Mouse (Mus musculus) cerebellum, adult (tissue): ENCODE results near the gene Mri1.
"Not testable (repeated sequence)": the region's sequence is repeated elsewhere in the genome, so short reads cannot be mapped to it uniquely, and the experiment has no call there.

Source experiments
- ATAC-seq: cut with Nextera tagmentation; 2 replicates; pipeline ENCODE4 v1.9.2; 2017; ENCODE audit warnings: mild to moderate bottlenecking, moderate library complexity, mixed read lengths; ENCODE audit not compliant: insufficient number of reproducible peaks, low FRiP score, low TSS enrichment

The Mri1 gene

GRCm38 (mm10) chr8:84256822-84257610 is at the start of gene Mri1:
Gene Mri1 (minus strand): TSS chr8:84257326.
- peak; percentile 77 for ATAC-seq

DNA sequence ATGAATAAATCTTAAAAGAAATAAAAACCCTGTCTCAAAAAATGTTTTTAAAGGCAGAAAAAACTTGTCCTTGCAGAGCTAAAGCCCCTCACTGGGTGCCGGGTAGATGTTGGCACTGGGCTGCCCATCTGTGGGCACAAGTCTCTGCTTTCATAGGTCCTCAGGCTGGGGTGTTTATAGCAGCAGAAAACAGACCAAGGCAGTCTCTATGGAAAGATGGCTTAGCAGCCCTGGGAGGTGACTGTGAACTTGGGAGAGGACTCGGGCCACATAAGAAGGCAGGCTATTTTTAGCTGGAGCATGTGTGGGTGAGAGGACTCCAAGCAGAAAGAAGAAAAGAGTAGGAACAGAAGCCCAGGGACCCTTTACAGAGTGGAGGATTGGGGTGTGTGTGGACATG is 46.8 kb upstream of the Mri1 start:
- no peak for ATAC-seq

- ATAC-seq = no peak
These were observed 40.1 kb upstream of the Mri1 start for GRCm38 (mm10) chr8:84297029-84297785.

- ATAC-seq = peak; percentile 75; the same call in 1 of the 2 replicates
These were observed 34.6 kb upstream of the Mri1 start for GRCm38 (mm10) chr8:84291688-84292087.

GRCm38 (mm10) chr8:84291086-84291485 is 34.0 kb upstream of the Mri1 start:
- ATAC-seq = peak; percentile 86; the same call in 1 of the 2 replicates

DNA sequence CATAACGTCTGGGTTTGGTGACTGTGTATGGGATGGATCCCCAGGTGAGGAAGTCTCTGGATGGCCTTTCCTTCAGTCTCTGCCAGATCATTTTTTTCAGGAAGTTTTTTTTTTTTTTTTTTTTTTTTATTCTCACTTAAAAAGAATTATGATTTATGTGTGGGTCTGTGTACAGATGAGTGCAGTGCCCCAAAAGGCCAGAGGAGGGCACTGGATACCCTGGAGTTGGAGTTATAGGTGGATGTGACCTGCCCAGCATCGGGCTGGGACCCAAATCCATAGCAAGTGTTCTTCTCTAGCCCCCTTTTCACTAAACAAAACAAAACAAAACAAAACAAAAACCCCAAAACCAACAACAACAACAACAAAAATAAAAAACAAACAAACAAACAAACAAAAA is 31.8 kb upstream of the Mri1 start:
- ATAC-seq = no peak

- not testable (repeated sequence) for ATAC-seq
These were observed 28.5 kb upstream of the Mri1 start for GRCm38 (mm10) chr8:84285665-84286064.

GRCm38 (mm10) chr8:84284608-84285063 is 27.5 kb upstream of the Mri1 start:
- no peak for ATAC-seq

GRCm38 (mm10) chr8:84280777-84281176 is 23.7 kb upstream of the Mri1 start:
- ATAC-seq = no peak

DNA sequence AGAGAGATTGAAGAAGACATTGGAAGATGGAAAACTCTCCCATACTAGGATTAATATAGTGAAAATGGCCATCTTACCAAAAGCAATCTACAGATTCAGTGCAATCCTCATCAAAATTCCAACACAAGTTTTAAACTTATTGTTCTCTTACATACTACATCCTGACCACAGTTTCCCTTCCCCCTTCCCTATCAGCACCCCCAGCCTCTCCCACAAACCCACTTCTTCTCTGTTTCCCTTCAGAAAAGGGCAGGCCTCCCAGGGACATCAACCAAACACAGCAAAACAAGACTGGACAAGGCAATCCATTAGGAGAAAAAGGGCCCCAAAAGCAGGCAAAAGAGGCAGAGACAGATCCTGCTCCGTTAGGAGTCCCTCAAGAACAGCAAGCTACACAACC is 19.3 kb upstream of the Mri1 start:
- no peak for ATAC-seq

GRCm38 (mm10) chr8:84273968-84274367 is 16.8 kb upstream of the Mri1 start:
- no peak for ATAC-seq

DNA sequence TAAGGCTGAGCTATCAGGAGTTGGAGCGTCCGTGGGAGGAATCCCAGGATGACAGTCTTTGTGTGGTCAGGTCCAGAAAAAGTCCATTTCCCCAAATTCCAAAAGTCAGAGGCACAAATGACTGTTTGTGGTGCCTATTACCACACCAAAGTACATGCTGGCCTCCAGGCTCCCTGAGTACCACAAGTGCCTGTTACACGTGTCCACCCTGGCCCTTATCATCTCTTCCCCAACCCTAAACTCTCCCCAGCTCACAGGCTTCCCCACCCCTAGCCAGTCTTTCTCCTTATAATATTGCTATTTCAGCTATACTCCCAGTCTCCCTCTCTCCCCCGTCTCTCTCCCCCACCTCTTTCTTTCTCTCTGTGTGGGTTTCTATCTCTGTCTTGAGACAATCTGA is 15.2 kb upstream of the Mri1 start:
- no peak for ATAC-seq

DNA sequence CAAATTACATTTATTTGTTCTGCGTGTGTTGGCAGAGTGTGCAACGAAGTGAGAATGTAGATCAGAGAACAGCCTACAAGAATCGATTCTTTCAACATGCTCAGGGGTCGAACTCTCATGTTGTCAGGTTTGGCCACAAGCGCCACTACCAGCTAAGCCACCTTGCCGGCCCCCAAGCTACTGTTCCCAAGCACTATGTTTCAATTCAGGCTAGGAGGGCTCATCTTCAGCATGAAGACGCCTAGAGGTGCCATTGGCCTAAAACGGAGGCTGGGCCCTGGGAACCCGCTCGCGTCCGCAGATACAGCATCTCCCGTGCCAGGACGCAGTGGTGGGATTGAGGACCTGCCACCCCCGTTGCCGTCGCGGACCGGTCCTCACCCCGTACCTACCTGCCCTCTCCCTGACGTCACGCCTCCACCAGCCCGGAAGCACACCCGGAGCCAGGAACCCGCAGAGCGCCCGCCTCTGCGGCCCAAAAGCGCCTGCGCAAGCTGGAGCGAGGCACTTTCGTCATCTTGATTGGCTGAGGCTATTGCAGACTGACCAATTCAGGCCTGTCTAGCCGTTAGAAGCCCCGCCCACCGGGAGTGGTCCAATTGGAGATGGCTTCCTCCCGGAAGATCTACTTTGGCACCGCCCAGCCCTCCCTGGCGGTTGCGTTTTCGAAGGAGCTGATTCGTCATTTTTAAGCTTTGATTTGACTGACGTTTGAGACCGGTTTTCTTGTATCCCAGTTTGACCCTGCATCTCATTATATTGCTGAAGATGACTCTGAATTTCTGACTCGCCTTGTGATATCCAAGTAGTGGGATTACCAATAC is 13.0 kb upstream of the Mri1 start, which contains the start of gene Ccdc130:
Gene Ccdc130, minus strand, starts transcription at position 431 of the 824 bp plus-strand sequence.
- ATAC-seq = peak; percentile 98

DNA sequence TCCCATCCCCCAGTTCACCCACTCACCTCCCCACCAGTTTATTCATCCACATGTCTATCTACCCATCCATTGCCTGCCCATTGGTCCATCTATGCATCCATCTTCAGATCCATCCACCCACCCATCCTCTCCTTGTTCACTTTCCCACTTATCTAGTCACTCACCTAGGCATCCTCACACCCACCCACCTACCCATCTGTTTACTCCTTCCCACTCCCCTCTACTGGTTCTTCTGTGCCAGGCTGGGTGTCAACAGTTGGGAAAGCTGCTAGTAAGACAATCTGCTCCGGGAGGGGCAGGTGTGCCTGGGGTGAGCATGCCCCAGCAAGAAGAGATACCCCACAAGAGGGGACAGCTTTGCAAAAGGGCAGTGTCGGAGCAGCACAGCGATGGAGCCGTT is 4.0 kb upstream of the Mri1 start:
- ATAC-seq = no peak

- ATAC-seq = peak; percentile 21; the same call in 1 of the 2 replicates
These were observed 686 bp downstream of the Mri1 start for GRCm38 (mm10) chr8:84256458-84256821.

DNA sequence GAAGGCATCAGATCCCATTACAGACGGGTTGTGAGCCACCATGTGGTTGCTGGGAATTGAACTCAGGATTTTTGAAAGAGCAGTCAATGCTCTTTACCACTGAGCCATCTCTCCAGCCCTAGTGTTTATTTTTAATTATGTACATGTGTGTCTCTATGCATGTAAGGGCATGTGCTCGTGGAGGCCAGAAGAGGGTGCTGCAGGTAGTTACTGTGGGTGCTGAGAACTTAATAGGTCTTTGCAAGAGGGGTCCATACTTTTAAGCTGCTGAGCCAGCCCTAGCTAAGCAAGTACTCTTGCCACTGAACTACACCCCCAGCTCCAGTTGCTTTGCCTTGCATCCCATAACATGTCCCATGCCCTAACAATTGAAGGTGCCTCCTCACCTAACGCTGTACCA is 1.3 kb downstream of the Mri1 start:
- ATAC-seq = no peak

GRCm38 (mm10) chr8:84249257-84250170 is 7.6 kb downstream of the Mri1 start, which contains the start of gene D8Ertd738e:
Gene D8Ertd738e (minus strand): TSS chr8:84249719.
- peak; percentile 91 for ATAC-seq

DNA sequence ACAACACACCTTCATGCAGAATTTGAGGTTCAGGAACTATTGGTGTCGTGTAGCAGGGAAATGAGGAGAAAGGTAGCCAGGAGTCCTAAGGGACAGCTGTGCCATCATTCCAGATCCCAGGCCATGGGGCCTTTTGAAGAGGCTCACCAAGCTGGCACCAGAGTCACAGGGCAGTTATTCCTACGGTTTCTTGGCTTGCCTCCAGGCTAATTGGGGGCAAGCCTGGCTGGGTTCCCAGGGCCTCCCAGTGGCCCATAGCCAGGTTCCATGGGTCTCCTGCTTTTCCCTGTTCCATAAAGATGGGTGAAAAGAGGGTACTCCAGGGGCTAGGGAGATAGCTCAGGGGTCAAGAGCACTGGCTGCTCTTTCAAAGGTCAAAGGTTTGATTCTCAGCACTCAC is 15.3 kb downstream of the Mri1 start:
- ATAC-seq = no peak

- no peak for ATAC-seq
These were observed 16.0 kb downstream of the Mri1 start for GRCm38 (mm10) chr8:84241167-84241566.
